Comparison of ENCODE assay signal across 21 mouse cellular contexts in genomic region chr17:29596771-29597132, GRCm38 (mm10). TPM values are rescaled to one million over a fixed set of nuclear protein-coding genes. Genes with fewer than 3 reads are reported as not detected.
DNase-seq lines count a peak whose midpoint lies in the region; ATAC-seq and TF ChIP-seq lines count a peak whose summit lies in the region.
"Had no signal": no experiment of that assay in that cellular context is flagged by ENCODE, and none has a peak within 500 bp of the region (broad histone marks: within the 10 kb centered on the region; RNA-seq: fewer than 3 reads in every experiment).

No protein-coding gene starts in this region.

- ATAC-seq in forebrain, embryonic 15.5 days (replicated peaks), result 0 out of 2 replicates have a peak, but pooled peaks have one; percentile 26
- ATAC-seq in forebrain, embryonic 12.5 days (ENCODE audit: low FRiP score), result no peak
- ATAC-seq in kidney, embryonic 16.5 days (ENCODE audit: low FRiP score, low TSS enrichment), result 0 out of 2 replicates have a peak, but pooled peaks have one; percentile 57
- 0 out of 2 replicates have a peak, but pooled peaks have one; percentile 22 for ATAC-seq in stomach, embryonic 15.5 days (ENCODE audit: insufficient read depth, low FRiP score, low read depth)
- ATAC-seq in stomach, postnatal 0 days (ENCODE audit: low FRiP score, low TSS enrichment), result no peak
- ATAC-seq: activated CD4-positive, CD25-positive, alpha-beta regulatory T cell, adult 4 months; liver, postnatal 0 days; Patski had no signal

- 0 out of 2 replicates have a peak, but pooled peaks cover 6% of the 10 kb centered on the region for H3K36me3 ChIP-seq in forebrain, embryonic 15.5 days
- peaks cover 46% of the 10 kb centered on the region for H3K36me3 ChIP-seq in forebrain, embryonic 12.5 days (replicated peaks)
- peaks cover 41% of the 10 kb centered on the region for H3K36me3 ChIP-seq in kidney, embryonic 16.5 days (ENCODE audit: insufficient read depth, low read length)
- peaks cover 25% of the 10 kb centered on the region for H3K36me3 ChIP-seq in stomach, embryonic 15.5 days
- peaks cover 8% of the 10 kb centered on the region; the same call in 1 of the 2 replicates for H3K36me3 ChIP-seq in stomach, postnatal 0 days (ENCODE audit: control insufficient read depth, insufficient read depth, low read length)

- no peaks in the 10 kb centered on the region for H3K27me3 ChIP-seq in forebrain, embryonic 15.5 days
- no peaks in the 10 kb centered on the region for H3K27me3 ChIP-seq in forebrain, embryonic 12.5 days
- no peaks in the 10 kb centered on the region for H3K27me3 ChIP-seq in kidney, embryonic 16.5 days (ENCODE audit: insufficient read depth, low read length)
- no peaks in the 10 kb centered on the region for H3K27me3 ChIP-seq in stomach, embryonic 15.5 days (replicated peaks)
- H3K27me3 ChIP-seq in stomach, postnatal 0 days (ENCODE audit: control insufficient read depth, insufficient read depth, low read length), result no peaks in the 10 kb centered on the region
- H3K27me3 ChIP-seq: hindbrain, embryonic 15.5 days; Patski had no signal

- no peak overlapping the region for H3K4me2 ChIP-seq in forebrain, embryonic 15.5 days (replicated peaks)
- H3K4me2 ChIP-seq in forebrain, embryonic 12.5 days, result no peak overlapping the region
- no peak overlapping the region for H3K4me2 ChIP-seq in kidney, embryonic 16.5 days (replicated peaks; ENCODE audit: low read depth, low read length)
- no peak overlapping the region for H3K4me2 ChIP-seq in stomach, embryonic 15.5 days
- no peak overlapping the region for H3K4me2 ChIP-seq in stomach, postnatal 0 days (replicated peaks; ENCODE audit: low read depth)
- H3K4me2 ChIP-seq: hindbrain, embryonic 15.5 days had no signal

- no peak overlapping the region for H3K9ac ChIP-seq in forebrain, embryonic 15.5 days (replicated peaks)
- H3K9ac ChIP-seq in forebrain, embryonic 12.5 days, result no peak overlapping the region
- H3K9ac ChIP-seq in kidney, embryonic 16.5 days (replicated peaks; ENCODE audit: low read length), result no peak overlapping the region
- H3K9ac ChIP-seq in stomach, embryonic 15.5 days, result no peak overlapping the region
- no peak overlapping the region for H3K9ac ChIP-seq in stomach, postnatal 0 days (ENCODE audit: low read length)
- H3K9ac ChIP-seq: hindbrain, embryonic 15.5 days; liver, postnatal 0 days had no signal

- no peak overlapping the region for H3K4me3 ChIP-seq in forebrain, embryonic 15.5 days
- H3K4me3 ChIP-seq in forebrain, embryonic 12.5 days (replicated peaks), result no peak overlapping the region
- no peak overlapping the region for H3K4me3 ChIP-seq in kidney, embryonic 16.5 days (ENCODE audit: low read length)
- no peak overlapping the region for H3K4me3 ChIP-seq in stomach, embryonic 15.5 days (replicated peaks)
- H3K4me3 ChIP-seq in stomach, postnatal 0 days (ENCODE audit: low read depth, low read length), result no peak overlapping the region
- H3K4me3 ChIP-seq: gastrocnemius, adult 2 months; hindbrain, embryonic 15.5 days had no signal

- H3K4me1 ChIP-seq in forebrain, embryonic 15.5 days, result peaks cover 8% of the 10 kb centered on the region; the same call in 1 of the 2 replicates
- peaks cover 17% of the 10 kb centered on the region; the same call in 1 of the 2 replicates for H3K4me1 ChIP-seq in forebrain, embryonic 12.5 days
- 0 out of 2 replicates have a peak, but pooled peaks cover 3% of the 10 kb centered on the region for H3K4me1 ChIP-seq in kidney, embryonic 16.5 days (ENCODE audit: insufficient read depth, low read length)
- no peaks in the 10 kb centered on the region for H3K4me1 ChIP-seq in stomach, embryonic 15.5 days
- no peaks in the 10 kb centered on the region for H3K4me1 ChIP-seq in stomach, postnatal 0 days (replicated peaks; ENCODE audit: control insufficient read depth, insufficient read depth)

- H3K27ac ChIP-seq in forebrain, embryonic 15.5 days (replicated peaks), result no peak overlapping the region
- H3K27ac ChIP-seq in forebrain, embryonic 12.5 days, result no peak overlapping the region; the same call in 1 of the 2 replicates
- H3K27ac ChIP-seq in kidney, embryonic 16.5 days (ENCODE audit: low read length), result no peak overlapping the region
- H3K27ac ChIP-seq in stomach, embryonic 15.5 days, result no peak overlapping the region
- H3K27ac ChIP-seq in stomach, postnatal 0 days (replicated peaks), result no peak overlapping the region
- H3K27ac ChIP-seq: gastrocnemius, adult 2 months; hindbrain, embryonic 15.5 days had no signal

- no peak for TF ChIP-seq EP300 in stomach, postnatal 0 days (optimal IDR thresholded peaks at IDR 0.05)

- no peak for TF ChIP-seq CTCF in stomach, postnatal 0 days (IDR thresholded peaks at IDR 0.05; ENCODE audit: low read depth)

- H3K9me3 ChIP-seq in forebrain, embryonic 15.5 days, result no peaks in the 10 kb centered on the region
- H3K9me3 ChIP-seq in forebrain, embryonic 12.5 days, result no peaks in the 10 kb centered on the region
- no peaks in the 10 kb centered on the region for H3K9me3 ChIP-seq in kidney, embryonic 16.5 days (ENCODE audit: low read length)
- no peaks in the 10 kb centered on the region for H3K9me3 ChIP-seq in stomach, embryonic 15.5 days
- no peaks in the 10 kb centered on the region for H3K9me3 ChIP-seq in stomach, postnatal 0 days (ENCODE audit: control insufficient read depth, low read length)
- H3K9me3 ChIP-seq: hindbrain, embryonic 15.5 days had no signal

- DNase-seq in kidney, postnatal 10 days, result no peak
- no peak for DNase-seq in stomach, postnatal 0 days (ENCODE audit: low spot score)
- no peak for DNase-seq in urinary bladder, postnatal 14 days (ENCODE audit: low spot score)
- DNase-seq: embryo, embryonic 11 days; gastrocnemius, adult 2 months; kidney, adult 8-10 months; liver; liver, postnatal 0 days; lung, postnatal 14 days; right cerebral cortex, postnatal 4 days; thymus, adult 18-20 months had no signal

- WGBS in forebrain, embryonic 15.5 days, result 79% methylated on average over 13 of the region's 13 CpGs
- WGBS in forebrain, embryonic 12.5 days, result 83% methylated on average over 13 of the region's 13 CpGs
- 71% methylated on average over 13 of the region's 13 CpGs for WGBS in kidney, embryonic 16.5 days
- 85% methylated on average over 13 of the region's 13 CpGs for WGBS in stomach, embryonic 15.5 days
- 85% methylated on average over 13 of the region's 13 CpGs for WGBS in stomach, postnatal 0 days

RNA-seq across cellular contexts. Expression of gene Rnf8, which starts 17.8 kb away (rescaled TPM):
- polyA plus RNA-seq in forebrain, embryonic 15.5 days (2015; fragmentation: Nextera tagmentation; extraction: Ambion mirVana), result 97.0 and 109 TPM in 2 replicates
- polyA plus RNA-seq in forebrain, embryonic 12.5 days (2016; fragmentation: Nextera tagmentation; extraction: Ambion mirVana), result 113 and 117 TPM in 2 replicates
- polyA plus RNA-seq in kidney, embryonic 16.5 days (2015; fragmentation: Nextera tagmentation; extraction: Ambion mirVana), result 81.3 and 86.6 TPM in 2 replicates
- 66.3 and 70.8 TPM in 2 replicates for polyA plus RNA-seq in stomach, embryonic 15.5 days (2015; fragmentation: Nextera tagmentation; extraction: Ambion mirVana)
- polyA plus RNA-seq in stomach, postnatal 0 days (2015; fragmentation: Nextera tagmentation; extraction: Ambion mirVana), result 32.6 and 34.4 TPM in 2 replicates

RNA-seq across cellular contexts. Expression of gene Gm28043, which starts 17.9 kb away (rescaled TPM):
- 2.8 and 2.9 TPM in 2 replicates for polyA plus RNA-seq in forebrain, embryonic 15.5 days (2015; fragmentation: Nextera tagmentation; extraction: Ambion mirVana)
- 4.1 and 4.6 TPM in 2 replicates for polyA plus RNA-seq in forebrain, embryonic 12.5 days (2016; fragmentation: Nextera tagmentation; extraction: Ambion mirVana)
- 2.5 TPM in 2 replicates for polyA plus RNA-seq in kidney, embryonic 16.5 days (2015; fragmentation: Nextera tagmentation; extraction: Ambion mirVana)
- polyA plus RNA-seq in stomach, embryonic 15.5 days (2015; fragmentation: Nextera tagmentation; extraction: Ambion mirVana), result 2.6 and 3.0 TPM in 2 replicates
- 1.1 TPM in 2 replicates for polyA plus RNA-seq in stomach, postnatal 0 days (2015; fragmentation: Nextera tagmentation; extraction: Ambion mirVana)

RNA-seq across cellular contexts. Expression of gene Tmem217, which starts 44.6 kb away (rescaled TPM):
- polyA plus RNA-seq in forebrain, embryonic 15.5 days (2015; fragmentation: Nextera tagmentation; extraction: Ambion mirVana), result 1.3 and 1.6 TPM in 2 replicates
- polyA plus RNA-seq in forebrain, embryonic 12.5 days (2016; fragmentation: Nextera tagmentation; extraction: Ambion mirVana), result 1.2 and 1.5 TPM in 2 replicates
- 0.79 and 0.89 TPM in 2 replicates for polyA plus RNA-seq in kidney, embryonic 16.5 days (2015; fragmentation: Nextera tagmentation; extraction: Ambion mirVana)
- polyA plus RNA-seq in stomach, embryonic 15.5 days (2015; fragmentation: Nextera tagmentation; extraction: Ambion mirVana), result 0.93 and 1.3 TPM in 2 replicates
- 0.22 and 0.42 TPM in 2 replicates for polyA plus RNA-seq in stomach, postnatal 0 days (2015; fragmentation: Nextera tagmentation; extraction: Ambion mirVana)
- polyA plus RNA-seq: C2C12; large intestine, adult 2 months; liver, postnatal 0 days had no signal

RNA-seq across cellular contexts. Expression of gene Tbc1d22b, which starts 47.2 kb away (rescaled TPM):
- 22.3 and 22.9 TPM in 2 replicates for polyA plus RNA-seq in forebrain, embryonic 15.5 days (2015; fragmentation: Nextera tagmentation; extraction: Ambion mirVana)
- polyA plus RNA-seq in forebrain, embryonic 12.5 days (2016; fragmentation: Nextera tagmentation; extraction: Ambion mirVana), result 24.3 and 27.0 TPM in 2 replicates
- polyA plus RNA-seq in kidney, embryonic 16.5 days (2015; fragmentation: Nextera tagmentation; extraction: Ambion mirVana), result 16.7 and 19.1 TPM in 2 replicates
- polyA plus RNA-seq in stomach, embryonic 15.5 days (2015; fragmentation: Nextera tagmentation; extraction: Ambion mirVana), result 12.2 and 14.8 TPM in 2 replicates
- polyA plus RNA-seq in stomach, postnatal 0 days (2015; fragmentation: Nextera tagmentation; extraction: Ambion mirVana), result 6.9 and 7.8 TPM in 2 replicates

RNA-seq across cellular contexts. Expression of gene Gm17657, which starts 47.3 kb away (rescaled TPM):
- polyA plus RNA-seq in forebrain, embryonic 15.5 days (2015; fragmentation: Nextera tagmentation; extraction: Ambion mirVana), result not detected in 2 replicates
- not detected in 2 replicates for polyA plus RNA-seq in forebrain, embryonic 12.5 days (2016; fragmentation: Nextera tagmentation; extraction: Ambion mirVana)
- not detected in 2 replicates for polyA plus RNA-seq in kidney, embryonic 16.5 days (2015; fragmentation: Nextera tagmentation; extraction: Ambion mirVana)
- not detected in 2 replicates for polyA plus RNA-seq in stomach, embryonic 15.5 days (2015; fragmentation: Nextera tagmentation; extraction: Ambion mirVana)
- polyA plus RNA-seq in stomach, postnatal 0 days (2015; fragmentation: Nextera tagmentation; extraction: Ambion mirVana), result not detected in 2 replicates
- polyA plus RNA-seq: C2C12; heart, embryonic 14.5 days; hindbrain, embryonic 15.5 days; large intestine, adult 2 months; liver, postnatal 0 days; Patski had no signal

Comparison
In these comparisons a context has a peak if more than half of its experiments do, and no peak if none do; other contexts are left out.
1. ATAC-seq: peak in forebrain, embryonic 15.5 days (single experiment), kidney, embryonic 16.5 days (single experiment) and stomach, embryonic 15.5 days (single experiment); none in forebrain, embryonic 12.5 days (single experiment) and stomach, postnatal 0 days (single experiment).